Mouse (Mus musculus): ENCODE measurements at regions not wholly inside any gene's neighbourhood (a gene's known extent, or its start where the extent isn't known, plus 50 kb on each side); places are given as distances from the start of the nearest gene placed in this dataset.
A peak's percentile ranks its signal among the peaks of the same experiment; 100 is the strongest.

DNA sequence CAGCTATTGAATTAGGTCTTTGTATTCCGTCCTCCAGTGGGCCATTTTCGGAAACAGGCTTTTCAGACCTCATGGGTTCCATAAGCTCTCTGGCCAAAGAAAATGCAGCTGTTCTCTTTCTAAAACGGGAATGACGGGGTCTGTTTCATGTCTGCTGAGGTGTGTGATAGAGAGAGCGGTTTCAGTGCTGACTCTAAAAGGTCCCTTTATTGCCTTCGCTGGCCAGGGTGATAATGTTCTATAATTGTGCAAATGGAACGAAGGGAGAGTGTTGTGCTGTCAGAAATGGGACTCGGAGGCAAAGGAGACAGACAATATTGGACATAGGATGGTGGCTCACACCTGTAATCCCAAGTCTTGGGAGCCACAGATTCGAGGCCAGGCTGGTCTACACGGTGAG lies 53.5 kb upstream of the Osbpl8 start:
- no peak for DNase-seq (ENCODE audit: low spot score in 2 of 2)

DNA sequence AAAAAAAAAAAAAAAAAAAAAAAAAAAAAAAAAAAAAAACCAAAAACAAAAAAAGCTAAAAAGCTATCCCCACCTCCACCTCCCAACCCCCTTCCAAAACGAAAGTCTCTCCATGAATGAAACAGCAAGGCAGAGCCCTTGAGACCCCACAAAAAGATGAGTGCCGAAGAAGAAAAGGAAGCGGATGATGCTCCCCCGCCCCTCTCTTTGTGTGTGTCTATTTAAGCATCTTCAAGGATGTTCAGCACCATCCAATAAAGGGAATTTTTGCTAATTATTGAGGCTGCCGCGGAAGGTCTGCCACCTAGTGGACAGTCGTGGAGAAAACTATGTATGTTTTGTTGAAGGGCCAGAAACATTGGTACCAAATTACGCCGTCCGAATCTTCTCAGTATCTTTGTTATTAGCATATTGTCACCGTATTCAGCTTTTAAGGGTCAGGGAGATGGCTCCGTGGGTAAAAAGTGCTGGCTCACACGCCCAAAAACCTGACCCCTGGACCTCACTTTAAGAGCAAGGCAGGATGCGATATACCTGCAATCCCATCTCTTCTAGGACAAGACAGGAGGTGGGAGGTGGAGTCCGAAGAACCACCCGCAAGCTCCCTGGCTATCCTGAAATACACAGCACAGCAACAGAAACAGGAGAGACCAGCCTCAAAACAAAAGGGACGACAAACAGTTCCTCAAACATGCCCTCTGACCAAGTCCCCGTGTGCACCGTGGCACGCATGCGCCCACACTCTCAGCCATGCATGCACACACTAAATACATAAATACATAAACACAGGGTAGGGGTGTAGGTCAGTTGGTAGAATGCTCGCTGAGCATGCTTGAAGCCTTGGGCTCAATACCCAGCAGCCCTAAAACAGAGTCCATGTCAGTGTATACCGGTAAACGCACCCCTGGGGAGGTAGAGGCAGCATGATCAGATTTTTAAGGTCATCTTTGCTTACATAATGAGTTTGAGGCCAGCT lies 55.6 kb upstream of the Osbpl8 start:
- DNase-seq (ENCODE audit: low spot score in 2 of 2): peak; percentile 56 to 70

DNA sequence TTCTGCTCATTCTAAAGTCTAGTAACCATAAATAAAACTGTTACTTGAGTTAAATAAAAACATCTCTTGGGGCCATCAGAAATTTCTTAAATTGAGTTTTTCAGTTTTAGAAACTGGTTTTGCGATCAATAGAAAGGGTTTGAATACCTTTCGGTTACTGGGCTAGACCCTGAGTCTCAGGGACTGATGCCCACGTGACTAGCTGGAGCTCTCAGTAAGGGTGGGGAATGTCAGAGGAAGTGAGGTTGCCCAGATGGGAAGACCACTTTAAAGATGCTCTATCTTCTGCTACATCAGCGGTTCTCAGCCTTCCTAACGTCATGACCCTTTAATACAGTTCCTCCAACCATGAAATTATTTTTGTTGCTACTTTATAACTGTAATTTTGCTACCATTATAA lies 56.7 kb upstream of the Osbpl8 start:
- no peak for DNase-seq (ENCODE audit: low spot score in 2 of 2)

DNA sequence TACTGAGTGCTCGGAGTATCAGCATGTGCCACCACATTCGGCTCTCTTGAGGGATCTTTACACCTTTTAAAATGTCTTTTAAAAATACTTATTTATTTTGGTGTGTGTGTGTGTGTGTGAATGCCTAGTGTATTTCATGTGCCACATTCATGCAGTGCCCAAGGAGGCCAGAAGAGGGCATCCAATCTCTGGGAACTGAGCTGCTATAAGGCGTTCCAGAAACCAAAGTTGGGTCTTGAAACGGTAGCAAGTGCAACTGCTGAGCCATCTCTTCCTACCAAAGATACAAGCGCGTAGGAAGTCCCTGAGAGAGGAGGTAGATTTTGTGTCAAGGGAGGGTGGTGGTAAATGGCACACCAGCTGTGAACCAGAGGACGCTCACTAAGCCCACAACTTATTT lies 57.2 kb upstream of the Osbpl8 start:
- peak; percentile 50 to 65 for DNase-seq (ENCODE audit: low spot score in 2 of 2)

DNA sequence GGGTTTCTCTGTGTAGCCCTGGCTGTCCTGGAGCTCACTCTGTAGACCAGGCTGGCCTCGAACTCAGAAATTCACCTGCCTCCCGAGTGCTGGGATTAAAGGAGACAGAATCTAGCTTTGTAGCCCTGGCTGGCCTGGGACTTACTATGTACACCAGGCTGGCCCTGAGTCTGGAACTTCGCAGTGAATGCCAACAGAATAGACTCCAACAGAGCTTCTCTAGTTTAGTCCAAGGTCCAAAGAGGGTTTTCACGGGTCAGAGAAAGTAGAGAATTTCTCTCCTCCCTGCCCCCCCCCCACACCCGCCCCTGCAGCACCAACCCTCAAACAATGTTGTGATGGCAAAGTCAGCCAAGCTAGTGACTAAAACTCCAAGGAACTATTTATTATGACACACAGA lies 58.1 kb upstream of the Osbpl8 start:
- DNase-seq (ENCODE audit: low spot score in 2 of 2): no peak

DNA sequence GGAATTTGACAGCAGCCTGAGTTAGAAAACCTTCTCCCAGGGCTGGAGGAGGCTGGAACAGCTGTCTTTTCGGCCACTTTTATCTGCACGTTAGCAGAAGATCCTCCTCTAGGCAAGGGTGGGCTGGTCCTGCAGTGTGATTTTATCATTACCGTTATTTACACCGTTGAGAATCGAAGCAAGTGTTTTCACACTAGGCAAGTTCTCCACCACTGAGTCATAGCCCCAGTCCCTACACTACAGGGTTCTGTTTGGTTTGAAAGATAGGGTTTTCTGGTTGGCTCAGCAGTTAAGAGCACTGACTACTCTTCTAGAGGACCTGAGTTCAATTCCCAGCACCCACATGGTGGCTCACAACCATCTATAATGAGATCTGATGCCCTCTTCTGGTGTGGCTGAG lies 58.9 kb upstream of the Osbpl8 start:
- DNase-seq (ENCODE audit: low spot score in 2 of 2): no peak

DNA sequence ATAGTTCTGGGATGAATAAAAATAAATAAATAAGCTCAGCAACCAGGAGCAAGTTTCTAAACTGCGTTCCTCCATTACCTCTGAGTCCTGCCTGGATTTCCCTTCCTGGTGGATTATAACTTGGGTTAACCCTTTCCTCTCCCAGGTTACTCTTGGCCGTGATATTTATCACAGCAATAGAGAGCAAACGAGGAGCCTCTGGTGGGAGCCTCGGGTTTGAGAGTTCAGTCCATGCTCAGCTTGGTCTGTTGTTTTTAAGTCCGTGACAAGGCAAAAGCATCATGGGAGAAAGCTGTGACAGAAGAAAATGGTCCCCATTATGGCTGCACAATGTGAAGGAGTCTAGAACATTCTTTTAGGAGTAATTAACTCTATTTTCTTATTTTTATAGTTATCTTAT lies 61.0 kb upstream of the Osbpl8 start:
- no peak for DNase-seq (ENCODE audit: low spot score in 2 of 2)

DNA sequence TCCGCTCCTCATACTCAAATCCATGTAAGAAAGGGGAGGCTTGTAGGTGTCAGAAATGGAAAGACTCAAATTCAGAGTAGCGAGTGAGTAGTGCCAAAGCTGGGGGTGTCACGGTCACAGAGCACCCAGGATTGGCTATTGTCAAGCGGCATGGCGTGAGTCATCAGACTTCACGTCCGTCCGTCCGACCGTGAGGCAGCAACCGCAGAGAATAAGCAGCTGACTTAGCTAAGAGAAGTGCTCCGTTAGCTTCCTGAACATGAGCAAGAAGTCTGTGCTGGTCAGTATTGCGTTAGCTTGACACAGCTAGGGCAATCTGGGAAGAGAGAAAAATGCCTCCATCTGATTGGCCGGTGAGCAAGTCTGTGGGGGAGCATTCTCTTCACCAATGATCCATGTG lies 61.5 kb upstream of the Osbpl8 start:
- no peak for DNase-seq (ENCODE audit: low spot score in 2 of 2)

DNA sequence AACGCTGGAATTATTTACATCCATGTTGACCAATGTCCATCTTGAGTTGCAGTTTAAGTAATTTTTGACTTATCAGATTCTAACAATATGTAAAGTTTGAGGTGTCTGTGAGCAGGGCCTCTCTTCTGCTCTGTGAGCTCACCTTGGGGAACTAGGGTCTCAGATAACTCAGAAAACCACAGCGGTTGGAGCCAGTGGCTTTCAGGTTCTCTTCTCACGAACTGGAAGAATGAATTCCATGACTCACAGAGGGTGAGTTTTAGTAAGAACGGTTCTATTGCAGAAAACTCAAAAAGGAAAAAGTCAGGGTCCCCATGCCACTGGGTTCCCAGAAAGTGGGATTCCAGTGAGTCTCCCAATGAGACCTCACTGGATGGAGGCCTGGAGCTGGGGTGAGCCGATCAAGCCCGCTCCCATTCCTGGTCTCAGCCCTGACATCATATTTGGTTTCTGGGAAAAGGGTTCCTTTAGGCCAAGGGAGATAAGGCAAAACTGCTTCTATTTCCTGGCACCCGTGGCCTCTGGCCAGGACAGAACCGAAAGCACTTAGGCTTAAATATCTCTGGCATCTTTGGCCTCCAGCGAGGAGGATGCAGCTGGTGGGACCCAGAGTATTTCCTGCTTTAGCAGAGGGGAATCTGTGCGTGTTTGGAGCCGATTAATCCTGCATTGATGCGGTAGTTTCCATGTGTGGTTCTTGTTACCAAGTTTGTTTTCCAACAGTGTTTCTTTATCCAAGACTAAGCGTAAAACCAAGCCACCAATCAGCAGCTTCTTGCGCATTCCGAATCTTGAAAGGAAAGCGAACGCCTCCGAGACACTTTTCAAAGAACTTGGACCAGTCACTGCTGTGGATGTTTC lies 62.4 kb upstream of the Osbpl8 start:
- DNase-seq (ENCODE audit: low spot score in 2 of 2): no peak

DNA sequence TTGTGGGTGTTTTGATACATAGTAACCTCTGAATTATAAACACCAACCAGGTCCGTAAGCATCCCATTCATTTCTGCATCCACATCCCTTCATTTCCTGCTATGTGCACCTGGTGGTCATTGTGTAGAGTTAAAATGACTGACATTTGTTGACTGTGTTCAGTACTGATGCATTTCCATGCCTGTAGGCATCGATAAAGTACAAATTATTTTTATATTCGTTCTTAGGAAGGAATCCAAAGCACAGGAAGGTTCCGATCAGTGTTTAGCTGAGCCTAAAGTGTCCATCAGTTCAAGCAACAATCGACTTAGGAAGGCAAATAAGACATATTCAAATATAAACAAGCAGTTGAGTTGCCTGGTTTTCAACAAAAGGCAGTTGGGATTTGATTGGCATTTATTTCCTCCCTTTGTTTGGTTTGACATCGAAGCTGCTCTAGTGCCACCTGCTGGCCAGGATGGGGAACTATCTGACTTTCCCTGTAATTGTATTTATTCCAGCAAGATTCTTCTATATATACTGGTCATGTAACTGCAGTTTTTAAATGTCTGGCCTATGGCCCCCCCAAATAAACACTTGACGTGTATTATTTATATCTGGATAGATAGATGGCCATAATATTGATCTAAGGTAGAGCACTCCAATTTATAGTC lies 64.6 kb upstream of the Osbpl8 start:
- peak in 1 of 2 experiments; percentile 71 for DNase-seq (ENCODE audit: low spot score in 2 of 2)

DNA sequence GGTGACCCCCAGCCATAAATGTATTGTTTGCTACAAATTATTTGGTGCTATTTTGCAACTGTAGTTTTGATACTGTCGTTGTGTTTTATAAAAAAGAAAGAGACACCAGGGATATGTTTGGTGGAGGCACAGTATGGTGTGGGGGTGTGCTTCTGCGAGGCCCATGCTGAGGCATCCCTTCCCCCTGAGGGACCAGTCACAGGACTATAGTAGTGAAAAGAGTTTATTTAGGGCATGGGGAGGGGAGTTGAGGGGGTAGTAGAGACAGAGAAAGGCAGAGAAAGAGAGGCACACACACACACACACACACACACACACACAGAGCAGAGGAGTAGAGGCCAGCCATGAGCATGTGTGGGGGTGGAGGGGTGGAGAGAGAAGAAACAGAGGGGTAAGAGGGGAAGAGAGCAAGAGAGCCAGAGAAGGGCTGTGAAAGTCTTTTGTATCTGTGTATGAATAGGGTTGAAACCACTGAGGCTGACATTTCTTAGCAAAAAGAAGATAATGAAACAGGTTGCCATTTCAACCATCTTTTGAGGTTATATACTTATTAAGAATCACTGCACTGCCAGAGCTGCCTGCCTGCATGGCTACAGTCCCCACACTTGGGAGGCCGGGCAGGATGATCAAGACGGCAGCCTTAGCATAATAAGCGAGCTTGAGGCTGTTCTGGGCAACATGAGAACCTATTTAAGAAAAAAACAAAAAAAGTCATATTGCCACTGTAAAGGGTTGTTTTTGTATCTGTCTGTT lies 65.3 kb upstream of the Osbpl8 start:
- DNase-seq (ENCODE audit: low spot score in 2 of 2): no peak

DNA sequence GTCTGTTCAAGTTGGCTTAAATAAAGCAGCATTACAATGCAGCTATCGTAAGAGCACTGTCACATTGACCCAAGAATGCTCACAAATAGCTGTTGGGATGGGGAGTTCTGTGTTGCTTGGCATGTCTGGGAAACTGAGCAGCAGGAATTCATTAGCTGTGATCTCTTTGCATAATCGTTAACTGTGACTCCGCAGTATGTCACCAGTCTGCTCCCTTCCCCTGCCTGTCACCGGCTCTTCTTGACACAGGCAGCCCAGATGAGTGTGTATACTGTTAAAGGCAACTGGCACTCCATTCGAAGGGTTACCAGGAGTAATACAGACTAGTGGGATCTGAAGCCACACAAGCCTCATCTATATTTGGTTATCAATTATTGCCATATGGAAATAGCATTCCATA lies 67.3 kb upstream of the Osbpl8 start:
- no peak for DNase-seq (ENCODE audit: low spot score in 2 of 2)

DNA sequence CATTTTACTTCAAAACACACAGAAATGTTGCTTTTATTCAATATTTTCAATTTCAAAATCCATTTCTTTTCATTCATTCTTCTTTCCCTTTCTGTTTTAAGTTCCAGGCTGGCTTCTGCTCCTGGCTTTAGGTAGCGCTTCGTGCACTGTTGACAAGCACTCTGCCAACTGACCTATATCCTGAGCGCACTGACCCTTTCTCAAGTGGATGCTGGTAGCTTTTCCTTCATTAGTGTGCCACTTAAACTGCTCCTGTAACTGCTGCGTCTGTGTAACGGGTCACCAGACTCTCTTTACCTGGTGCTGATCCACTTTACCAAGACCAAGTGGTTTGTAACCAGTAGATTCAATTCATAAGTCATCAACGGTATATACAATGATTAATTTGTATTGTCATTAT lies 67.7 kb upstream of the Osbpl8 start:
- DNase-seq (ENCODE audit: low spot score in 2 of 2): no peak

DNA sequence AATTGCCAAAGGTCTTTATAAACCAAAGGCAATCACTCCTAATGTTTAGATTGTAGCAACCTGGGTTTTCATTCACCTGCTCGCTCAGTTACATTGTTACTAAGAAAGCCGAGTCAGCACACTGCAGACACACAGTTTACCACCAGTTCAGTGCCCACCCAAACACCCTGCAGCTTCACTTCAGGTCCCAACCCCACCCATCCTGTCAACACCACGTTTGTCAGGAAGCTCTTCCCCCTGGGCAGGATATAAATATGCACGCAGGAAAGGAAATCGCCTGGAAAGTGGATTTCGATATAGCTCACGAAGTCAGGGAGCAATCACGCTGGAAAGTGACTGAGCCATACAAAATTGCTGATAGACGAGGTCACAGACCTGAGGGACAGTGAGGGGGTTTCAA lies 70.1 kb upstream of the Osbpl8 start:
- no peak for DNase-seq (ENCODE audit: low spot score in 2 of 2)

DNA sequence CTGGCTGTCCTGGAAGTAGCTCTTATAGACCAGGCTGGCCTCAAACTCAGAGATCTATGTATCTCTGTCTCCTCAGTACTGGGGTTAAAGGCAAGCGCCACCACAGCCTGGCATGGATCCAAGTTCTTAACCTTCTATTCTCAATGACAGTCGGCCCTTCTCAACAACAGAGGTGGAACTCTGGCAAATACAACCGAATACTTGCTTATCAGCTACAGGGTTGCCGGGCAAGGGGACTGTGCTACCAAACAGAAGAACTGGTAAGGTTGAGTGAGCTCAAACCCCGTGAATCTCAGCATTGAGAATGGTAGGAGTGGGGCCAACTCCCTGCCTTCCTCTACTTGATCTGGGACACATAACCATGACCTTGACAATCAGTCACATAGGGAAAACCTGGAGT lies 75.2 kb upstream of the Osbpl8 start:
- DNase-seq (ENCODE audit: low spot score in 2 of 2): no peak

DNA sequence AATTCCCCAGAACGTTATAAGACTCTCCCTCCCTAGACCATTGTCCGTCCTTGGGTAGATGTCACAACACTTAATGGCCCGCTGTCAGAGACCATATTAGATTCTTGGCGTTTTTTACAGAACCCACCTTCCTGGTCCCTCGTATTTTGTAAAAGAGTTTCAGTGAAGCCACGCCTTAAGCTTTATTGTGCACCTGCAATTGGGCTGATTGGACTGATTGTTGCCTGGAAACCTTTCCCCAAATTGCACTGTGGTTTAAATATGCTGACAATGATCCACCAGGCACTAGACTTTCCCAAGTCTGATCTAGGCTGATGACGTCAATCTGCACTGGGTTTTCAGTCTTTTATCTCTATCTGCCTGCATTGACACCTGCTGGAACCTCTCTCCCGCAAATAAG lies 75.6 kb upstream of the Zdhhc17 start:
- no peak for DNase-seq (ENCODE audit: low spot score in 2 of 2)

DNA sequence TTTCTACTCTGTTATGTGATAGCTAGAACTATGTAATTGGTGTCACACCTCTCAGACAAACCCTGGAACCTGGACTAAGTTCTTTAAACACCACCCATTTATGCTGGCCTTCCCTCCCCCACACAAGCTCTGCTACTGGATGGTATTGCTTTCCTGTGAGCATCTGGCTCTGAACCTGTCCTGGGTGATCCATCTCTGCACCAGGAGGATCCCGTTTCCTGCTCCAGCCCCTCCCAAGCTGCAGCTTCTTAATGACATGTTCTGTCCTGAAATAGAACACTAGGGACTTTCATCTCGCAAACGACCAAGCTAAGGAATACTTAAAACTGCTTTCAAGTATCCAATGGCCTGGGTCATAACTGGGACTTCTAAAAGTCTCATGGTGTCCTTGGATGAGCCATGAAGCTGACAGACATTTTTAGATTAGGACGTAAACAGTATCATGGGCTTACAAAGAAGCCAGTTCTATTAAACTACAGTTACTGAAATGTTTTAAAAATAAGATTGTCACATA lies 74.4 kb upstream of the Zdhhc17 start:
- no peak for DNase-seq (ENCODE audit: low spot score in 2 of 2)

DNA sequence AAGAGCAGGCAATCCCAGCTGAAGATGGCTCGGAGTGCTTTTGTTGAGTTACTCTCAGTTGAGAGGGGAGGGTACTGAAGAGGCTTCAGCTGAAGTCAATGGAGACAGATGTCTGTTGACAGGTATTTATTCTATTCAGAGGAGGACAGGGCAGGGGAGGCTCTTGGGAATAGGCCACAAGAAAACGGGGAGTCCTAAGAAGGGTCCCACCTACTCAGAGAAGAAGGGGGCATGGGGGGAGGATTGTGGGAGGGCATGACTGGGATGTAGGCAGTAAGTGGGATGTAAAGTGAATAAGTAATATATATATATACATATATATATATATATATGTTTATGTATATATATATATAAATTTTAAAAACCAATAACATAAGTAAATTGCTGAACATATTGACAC lies 73.9 kb upstream of the Zdhhc17 start:
- no peak for DNase-seq (ENCODE audit: low spot score in 2 of 2)

DNA sequence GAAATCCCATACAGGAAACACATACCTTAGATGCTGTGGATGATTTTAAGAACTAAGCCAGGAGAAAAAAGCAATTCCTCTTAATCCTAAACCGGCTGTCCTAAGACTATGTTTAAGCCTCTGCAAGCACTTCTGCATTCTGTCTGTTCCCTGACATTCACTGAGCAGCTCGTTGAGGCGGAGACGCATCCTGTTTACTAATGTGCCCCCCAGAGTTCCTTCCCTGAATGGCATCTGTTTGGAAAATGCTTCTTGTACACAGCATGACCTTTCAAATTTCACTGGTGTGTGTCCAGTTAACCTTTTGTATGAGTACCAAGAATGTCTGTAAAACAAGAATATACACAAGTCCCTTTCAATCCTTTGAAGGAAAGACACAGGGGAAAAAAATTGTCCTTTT lies 73.4 kb upstream of the Zdhhc17 start:
- DNase-seq (ENCODE audit: low spot score in 2 of 2): no peak

DNA sequence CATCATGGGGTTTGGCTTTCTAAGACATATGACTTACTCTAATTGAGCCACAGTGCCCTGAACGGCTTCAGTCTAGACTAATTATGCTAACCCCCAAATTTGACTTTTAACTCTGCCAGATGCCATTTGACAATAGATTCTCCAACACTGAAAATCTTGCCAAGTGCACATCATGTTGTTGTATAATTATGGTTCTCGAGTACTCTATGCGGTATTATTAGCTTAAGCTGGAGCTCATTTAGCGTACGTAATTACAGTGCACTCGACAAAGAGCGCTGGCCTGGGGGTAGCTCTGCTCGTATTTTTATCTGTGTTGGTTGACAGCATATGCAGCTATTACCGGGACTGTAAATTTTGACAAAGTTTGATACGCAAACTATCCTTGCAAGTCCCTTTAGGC lies 70.4 kb upstream of the Zdhhc17 start:
- DNase-seq (ENCODE audit: low spot score in 2 of 2): no peak

DNA sequence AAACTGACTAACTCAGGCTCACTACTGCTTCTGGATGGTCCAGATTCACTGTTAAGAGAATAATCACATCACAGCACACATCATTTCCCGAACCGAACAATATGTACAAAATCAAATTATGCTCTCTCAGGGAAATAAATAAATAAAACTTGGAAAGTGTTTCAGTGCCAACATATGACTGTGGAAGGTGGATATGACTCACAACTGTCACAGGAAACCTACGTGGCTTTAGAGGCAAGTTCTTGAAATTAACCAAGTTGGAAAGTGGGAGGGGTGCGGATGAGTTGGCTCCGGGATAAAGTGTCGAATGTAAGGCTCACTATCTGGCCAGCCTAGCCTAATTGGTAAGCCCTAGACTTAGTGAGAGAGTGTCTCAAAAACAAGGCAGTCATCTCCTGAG lies 69.1 kb upstream of the Zdhhc17 start:
- DNase-seq (ENCODE audit: low spot score in 2 of 2): no peak
